Mouse (Mus musculus) ES-E14 (cell line): ENCODE results near the gene Sstr2. TPM values are rescaled to one million over a fixed set of nuclear protein-coding genes. Genes with fewer than 3 reads are reported as not detected.
A peak's percentile ranks its signal among the peaks of the same experiment; 100 is the strongest.

Source experiments
- DNase-seq: peaks from one replicate; pipeline ENCODE4 v3.0.0-alpha.2; 2013; ENCODE audit warnings: low read depth, low spot score
- H3K27ac ChIP-seq: 2 replicates; pipeline ENCODE4 v1.5.1; 2012; ENCODE audit warnings: low read depth, mild to moderate bottlenecking, low read length, moderate library complexity, mixed read lengths; ENCODE audit not compliant: poor library complexity, insufficient read depth, severe bottlenecking
- H3K36me3 ChIP-seq: 2 replicates; pipeline ENCODE4 v1.6.1; 2012; ENCODE audit warnings: mild to moderate bottlenecking, low read length, moderate library complexity, mixed read lengths; ENCODE audit not compliant: control insufficient read depth, poor library complexity, insufficient read depth, severe bottlenecking
- H3K4me1 ChIP-seq, 2 experiments: fragments of 150-350 bp in 1 of 2; sonication (generic) in 1 of 2; 2 replicates each; pipeline ENCODE4 v1.6.1; 2012; ENCODE audit warnings: low read length in 2 of 2, mild to moderate bottlenecking in 1 of 2, mixed read lengths in 1 of 2; ENCODE audit not compliant: control insufficient read depth in 2 of 2, insufficient read depth in 2 of 2, poor library complexity in 1 of 2
- H3K4me3 ChIP-seq, 2 experiments: fragments of 150-350 bp in 1 of 2; sonication (generic) in 1 of 2; 2 replicates each; pipeline ENCODE4 v1.5.1; 2012; ENCODE audit warnings: low read length in 2 of 2, low read depth in 1 of 2, mild to moderate bottlenecking in 1 of 2, mixed read lengths in 1 of 2; ENCODE audit not compliant: insufficient read depth in 1 of 2, poor library complexity in 1 of 2, severe bottlenecking in 1 of 2
- H3K9ac ChIP-seq: 2 replicates; pipeline ENCODE4 v1.6.1; 2012; ENCODE audit warnings: low read depth, mild to moderate bottlenecking, low read length, mixed read lengths; ENCODE audit not compliant: poor library complexity, insufficient read depth, severe bottlenecking
- H3K9me3 ChIP-seq: fragments of 150-350 bp; sonication (generic); 2 replicates; pipeline ENCODE4 v1.6.1; 2012; ENCODE audit warnings: low read depth, mild to moderate bottlenecking, low read length; ENCODE audit not compliant: control insufficient read depth, insufficient read depth
- CHD2 ChIP-seq: IDR thresholded peaks from 2 replicates; pipeline ENCODE4 v1.6.1; 2014; ENCODE audit warnings: mild to moderate bottlenecking, low read depth, low read length, inconsistent platforms
- HCFC1 ChIP-seq: IDR thresholded peaks from 2 replicates; pipeline ENCODE4 v1.6.1; 2012; ENCODE audit warnings: low read length, inconsistent platforms, borderline replicate concordance; ENCODE audit not compliant: insufficient read depth
- MAFK ChIP-seq: IDR thresholded peaks from 2 replicates; pipeline ENCODE4 v1.6.1; 2014; ENCODE audit warnings: mild to moderate bottlenecking, low read depth, low read length, inconsistent platforms; ENCODE audit not compliant: insufficient read depth
- ZC3H11A ChIP-seq: IDR thresholded peaks from 2 replicates; pipeline ENCODE4 v1.6.1; 2012; ENCODE audit warnings: low read depth, mild to moderate bottlenecking, inconsistent platforms, low read length, borderline replicate concordance
- ZNF384 ChIP-seq: IDR thresholded peaks from 2 replicates; pipeline ENCODE4 v1.6.1; 2012; ENCODE audit warnings: low read depth, low read length, inconsistent platforms
- in situ Hi-C, 2 experiments: fragments of 600-800 bp; cut with MboI; formaldehyde crosslinking; loops; one replicate each; pipeline ENCODE4 v1.15.1; 2025; ENCODE audit warnings: low sequenced_read_pairs in 2 of 2, inconsistent platforms in 1 of 2; ENCODE audit not compliant: unreplicated experiment in 2 of 2
- total RNA-seq: library from RNA; depleted of rRNA; stranded (reverse); fragments of 300-350 nt; gene quantifications from 2 replicates; pipeline ENCODE4 v1.2.3, GENCODE M21; 2012

The Sstr2 gene
- total RNA-seq, 1 experiment: 0.45 TPM

DNA sequence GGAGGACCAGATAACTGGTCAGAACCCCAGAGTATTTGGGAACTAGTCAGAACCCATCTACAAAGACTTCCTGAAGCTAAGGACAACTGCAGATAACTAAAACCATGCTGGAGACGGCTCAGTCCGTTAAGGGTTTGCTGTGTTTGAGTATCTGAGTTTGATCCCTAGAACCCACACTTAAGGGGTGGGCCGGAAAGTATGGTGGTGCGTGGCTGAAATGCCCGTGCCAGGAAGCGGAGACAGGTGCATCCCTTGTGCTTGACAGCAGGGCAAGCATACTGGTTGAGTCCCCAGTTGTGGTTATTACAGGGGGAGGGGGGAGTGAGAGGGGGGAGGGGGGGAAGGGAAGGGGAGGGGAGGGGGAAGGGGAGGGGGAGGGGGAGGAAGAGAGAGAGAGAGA lies 4.7 kb upstream of the Sstr2 start:
- TF ChIP-seq MAFK: no peak
- no peak for TF ChIP-seq HCFC1
- no peak for TF ChIP-seq ZC3H11A
- TF ChIP-seq ZNF384: no peak
- Histone ChIP-seq H3K27ac (no peak overlapping the region), H3K9me3 (no peaks in the 10 kb centered on the region), H3K4me3 (no peak overlapping the region), H3K9ac (no peak overlapping the region), H3K4me1 (peaks cover 0 to 19% of the 10 kb centered on the region in 2 experiments; a peak in 2 of 4 replicates), H3K36me3 (no peaks in the 10 kb centered on the region)
- no peak for DNase-seq
- in situ Hi-C loops: loop anchor here in 1 of 2 experiments (10.0 kb wide), 1 partner anchor 120 kb away; no protein-coding TSS in a partner anchor

DNA sequence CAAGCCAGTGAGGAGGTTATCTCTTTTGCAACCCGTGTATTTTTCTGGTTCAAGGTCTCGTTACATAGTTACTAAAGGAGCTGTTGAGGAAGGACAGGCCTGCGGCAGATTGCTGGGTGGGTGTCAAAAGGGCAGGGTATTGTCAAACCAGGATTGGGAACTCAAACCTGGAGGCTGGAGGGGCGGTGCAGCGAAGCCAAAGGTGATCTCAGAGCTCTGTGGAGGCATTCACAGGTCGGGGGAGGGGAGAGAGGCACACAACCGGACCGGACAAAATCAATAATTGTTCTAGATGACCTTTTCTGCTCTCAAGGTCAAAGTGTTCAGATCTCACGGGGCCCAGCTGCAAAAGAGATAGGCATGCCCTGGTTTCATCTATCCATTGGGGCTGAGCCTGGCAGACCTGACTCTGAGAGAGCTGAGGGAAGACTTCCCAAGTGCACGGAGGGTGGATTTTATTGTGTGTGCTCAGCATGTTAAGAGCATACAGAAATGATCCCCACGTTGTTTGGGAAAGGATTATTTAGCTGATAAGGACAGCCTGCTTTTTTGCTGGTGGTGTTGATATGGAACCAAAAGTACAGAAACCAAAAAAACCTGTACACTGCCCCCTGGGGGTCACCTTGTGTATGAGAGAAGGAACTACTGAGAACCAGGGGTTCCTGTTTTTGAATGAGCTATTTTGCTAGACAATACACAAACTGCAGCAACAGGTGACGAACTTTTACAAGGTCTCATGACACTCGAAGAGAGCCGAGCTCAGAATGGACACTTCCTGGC lies 1.8 kb upstream of the Sstr2 start:
- H3K4me3 ChIP-seq: no peak overlapping the region
- TF ChIP-seq MAFK: no peak
- no peak for TF ChIP-seq ZNF384
- no peak for TF ChIP-seq HCFC1
- TF ChIP-seq ZC3H11A: no peak
- TF ChIP-seq CHD2: no peak
- in situ Hi-C loops: loop anchor here in 1 of 2 experiments (10.0 kb wide), 1 partner anchor 123 kb away; no protein-coding TSS in a partner anchor
- 0 out of 2 replicates have a peak overlapping the region, but pooled peaks have one; percentile 12 for H3K27ac ChIP-seq
- no peaks in the 10 kb centered on the region for H3K9me3 ChIP-seq
- H3K4me1 ChIP-seq: peaks cover 0 to 18% of the 10 kb centered on the region in 2 experiments; a peak in 2 of 4 replicates
- no peak overlapping the region for H3K9ac ChIP-seq
- no peaks in the 10 kb centered on the region for H3K36me3 ChIP-seq
- DNase-seq: peak; percentile 83

DNA sequence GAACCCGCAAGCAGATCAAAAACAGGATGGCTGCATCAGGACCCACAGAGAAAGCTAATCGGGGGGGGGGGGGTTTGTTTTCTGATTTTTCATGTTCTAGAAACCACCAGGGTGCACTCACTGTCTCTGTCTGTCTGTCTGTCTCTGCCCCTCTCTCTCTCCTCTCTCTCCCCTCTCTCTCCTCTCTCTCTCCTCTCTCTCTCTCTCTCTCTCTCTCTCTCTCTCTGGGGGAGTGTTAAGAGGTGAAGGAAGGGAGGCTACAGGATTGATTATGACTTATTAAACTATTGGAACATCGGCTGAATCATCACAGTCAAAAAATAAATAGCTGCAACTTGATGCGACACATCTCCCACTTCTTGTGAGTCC lies 855 bp upstream of the Sstr2 start:
- no peaks in the 10 kb centered on the region for H3K36me3 ChIP-seq
- peak overlapping the region; percentile 59 to 61; a peak in 2 of 4 replicates for H3K4me3 ChIP-seq
- no peaks in the 10 kb centered on the region for H3K9me3 ChIP-seq
- peaks cover 0 to 18% of the 10 kb centered on the region in 2 experiments; a peak in 2 of 4 replicates for H3K4me1 ChIP-seq
- H3K27ac ChIP-seq: no peak overlapping the region
- DNase-seq: no peak
- TF ChIP-seq ZC3H11A (no peak), MAFK (no peak), HCFC1 (no peak), CHD2 (no peak), ZNF384 (no peak)
- in situ Hi-C loops: loop anchor here in 1 of 2 experiments (10.0 kb wide), 1 partner anchor 123 kb away; no protein-coding TSS in a partner anchor
- no peak overlapping the region for H3K9ac ChIP-seq

DNA sequence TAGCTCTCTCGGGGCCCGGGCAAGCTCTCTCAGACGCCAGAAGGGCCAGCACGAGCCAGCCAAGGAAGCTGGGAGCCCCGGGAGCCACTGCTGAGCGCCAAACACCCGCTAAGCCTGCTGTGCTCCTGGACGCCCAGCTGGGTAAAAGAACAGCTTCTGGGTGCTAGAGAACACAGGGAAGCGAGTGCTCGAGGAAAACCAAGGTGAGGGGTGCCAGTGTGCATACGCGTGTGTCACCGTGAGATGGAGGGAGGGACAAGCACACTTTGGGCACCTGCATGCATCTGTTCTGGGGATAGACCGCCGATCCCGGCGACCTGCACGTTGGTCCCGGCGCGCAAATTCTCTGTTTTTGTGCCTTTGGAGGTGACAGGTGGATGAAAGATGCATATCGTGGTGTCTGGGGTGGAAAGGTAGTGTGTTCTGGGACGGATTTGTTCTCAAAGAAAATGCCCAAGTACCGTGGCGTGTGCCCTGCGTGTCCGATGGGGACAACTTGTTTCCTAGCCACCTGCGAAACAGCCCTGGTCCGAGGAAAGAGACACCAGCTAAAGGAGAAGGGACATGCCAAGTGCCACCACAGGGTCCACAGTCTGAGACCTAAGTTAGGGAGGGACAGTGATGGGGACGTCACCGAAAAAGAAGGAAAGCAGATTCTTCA lies 408 bp downstream of the Sstr2 start:
- in situ Hi-C loops: loop anchor here (10.0 kb wide), 2 partner anchors 125 to 325 kb away; no protein-coding TSS in a partner anchor
- Histone ChIP-seq H3K36me3 (no peaks in the 10 kb centered on the region), H3K4me3 (peak overlapping the region; percentile 59 to 61), H3K9me3 (no peaks in the 10 kb centered on the region), H3K4me1 (peaks cover 0 to 14% of the 10 kb centered on the region in 2 experiments; a peak in 2 of 4 replicates), H3K9ac (peak overlapping the region; percentile 56; the same call in 1 of the 2 replicates), H3K27ac (no peak overlapping the region)
- DNase-seq: no peak
- no peak for TF ChIP-seq HCFC1
- no peak for TF ChIP-seq ZC3H11A
- no peak for TF ChIP-seq CHD2
- no peak for TF ChIP-seq ZNF384
- no peak for TF ChIP-seq MAFK
